Mouse (Mus musculus) megakaryocyte, embryonic 14.5 days (primary cell): ENCODE results near the gene Ptf1a. TPM values are rescaled to one million over a fixed set of nuclear protein-coding genes. Genes with fewer than 3 reads are reported as not detected.

ENCODE experiments used
- H3K27me3 ChIP-seq: replicated peaks from 2 replicates; pipeline ENCODE3; 2012; ENCODE audit warnings: inconsistent platforms
- H3K36me3 ChIP-seq: replicated peaks from 2 replicates; pipeline ENCODE3; 2012; ENCODE audit warnings: low read length, inconsistent platforms, mixed read lengths
- H3K4me1 ChIP-seq: 2 replicates; pipeline ENCODE4 v1.6.1; 2012; ENCODE audit warnings: inconsistent platforms
- H3K4me3 ChIP-seq: replicated peaks from 2 replicates; pipeline ENCODE3; 2012; ENCODE audit warnings: moderate library complexity, mild to moderate bottlenecking, inconsistent platforms
- H3K9me3 ChIP-seq: 2 replicates; pipeline ENCODE4 v1.6.1; 2012; ENCODE audit warnings: inconsistent platforms
- FLI1 ChIP-seq: IDR thresholded peaks from 2 replicates; pipeline ENCODE4 v1.6.1; 2012; ENCODE audit warnings: low read length, inconsistent platforms, mixed read lengths
- GATA1 ChIP-seq: IDR thresholded peaks from 3 replicates; pipeline ENCODE4 v1.6.1; 2012; ENCODE audit warnings: mixed read lengths, low read length, inconsistent platforms, borderline replicate concordance
- polyA plus RNA-seq: library from polyadenylated mRNA; stranded (reverse); fragments of >175 nt; gene quantifications from 2 replicates; pipeline ENCODE4 v1.2.3, GENCODE M21; 2012; ENCODE audit warnings: low replicate concordance; ENCODE audit not compliant: insufficient read depth

Gene Ptf1a
- polyA plus RNA-seq, 1 experiment = not detected

DNA sequence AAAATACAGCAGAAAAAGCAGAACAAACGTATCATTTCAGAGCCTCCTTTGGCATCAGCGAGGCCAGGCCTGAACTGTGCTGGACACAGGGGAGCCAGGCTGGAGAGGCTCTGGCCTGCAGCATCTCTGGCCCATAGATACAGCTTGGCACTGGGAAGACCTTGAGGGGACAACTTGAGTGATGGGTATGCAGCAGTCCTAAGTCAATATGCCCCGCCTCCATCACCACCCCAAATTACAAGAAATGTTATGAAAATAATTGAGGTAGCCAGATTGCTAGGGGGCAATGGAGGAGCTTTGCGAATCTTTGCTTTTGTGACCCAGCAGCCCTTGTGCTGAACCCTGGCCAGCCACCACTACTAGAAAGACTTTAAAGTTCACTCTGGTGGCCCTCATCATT, 3.8 kb downstream of the Ptf1a start:
- Histone ChIP-seq H3K4me1 (peaks cover 18% of the 10 kb centered on the region), H3K4me3 (no peak overlapping the region), H3K9me3 (no peaks in the 10 kb centered on the region; the same call in 1 of the 2 replicates), H3K36me3 (no peaks in the 10 kb centered on the region), H3K27me3 (peaks cover 94% of the 10 kb centered on the region)
- TF ChIP-seq GATA1 = no peak
- TF ChIP-seq FLI1 = no peak

DNA sequence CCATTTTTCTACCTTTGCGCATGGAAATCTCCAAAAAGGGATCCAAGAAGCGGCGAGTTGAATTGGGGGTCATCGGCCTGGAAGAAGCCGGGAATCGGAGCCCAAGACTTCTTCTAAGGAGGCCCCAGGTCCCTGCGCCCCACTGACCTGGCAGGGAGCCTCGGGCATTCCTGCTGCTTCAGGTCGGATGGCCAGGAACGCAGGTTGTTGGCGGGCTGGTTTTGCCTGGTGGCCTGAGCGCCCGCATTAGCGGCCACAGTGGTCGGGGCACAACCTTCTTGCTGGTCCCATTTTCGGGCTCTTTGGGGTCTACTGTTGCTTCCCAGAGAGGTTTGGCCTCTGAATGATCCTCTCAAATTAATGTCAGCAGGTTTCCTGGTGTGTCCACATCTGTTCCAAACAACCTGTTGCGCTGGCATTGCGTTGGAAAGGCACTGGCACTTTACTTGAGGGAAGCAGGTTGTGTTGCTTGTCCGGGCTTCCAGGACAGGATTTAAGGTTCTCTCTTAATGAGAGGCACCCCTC, 7.1 kb downstream of the Ptf1a start:
- Histone ChIP-seq H3K9me3 (no peaks in the 10 kb centered on the region), H3K4me3 (no peak overlapping the region), H3K27me3 (peaks cover 81% of the 10 kb centered on the region), H3K4me1 (peaks cover 7% of the 10 kb centered on the region), H3K36me3 (no peaks in the 10 kb centered on the region)
- no peak for TF ChIP-seq FLI1
- no peak for TF ChIP-seq GATA1

DNA sequence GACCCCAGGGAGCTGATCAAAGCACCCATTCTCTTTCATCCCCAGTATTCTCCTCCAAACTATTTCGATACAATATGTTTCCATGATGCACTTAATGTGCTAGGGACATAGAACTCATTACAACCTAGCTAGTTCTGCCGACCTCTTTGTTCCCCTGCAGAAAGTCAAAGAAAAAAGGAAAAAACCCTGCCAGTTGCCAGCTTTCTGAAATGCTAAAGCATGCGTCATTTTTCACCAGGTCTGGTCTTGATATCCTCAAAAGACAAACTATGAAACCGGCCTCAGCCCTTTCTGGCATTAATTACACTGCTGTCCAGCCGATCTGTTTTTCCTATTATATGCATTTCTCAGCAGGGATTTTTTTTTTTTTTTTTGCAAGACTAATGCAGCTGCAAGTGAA, 9.8 kb downstream of the Ptf1a start:
- Histone ChIP-seq H3K9me3 (no peaks in the 10 kb centered on the region), H3K27me3 (peaks cover 60% of the 10 kb centered on the region), H3K4me3 (no peak overlapping the region), H3K36me3 (no peaks in the 10 kb centered on the region), H3K4me1 (no peaks in the 10 kb centered on the region)
- TF ChIP-seq GATA1 (no peak), FLI1 (no peak)

DNA sequence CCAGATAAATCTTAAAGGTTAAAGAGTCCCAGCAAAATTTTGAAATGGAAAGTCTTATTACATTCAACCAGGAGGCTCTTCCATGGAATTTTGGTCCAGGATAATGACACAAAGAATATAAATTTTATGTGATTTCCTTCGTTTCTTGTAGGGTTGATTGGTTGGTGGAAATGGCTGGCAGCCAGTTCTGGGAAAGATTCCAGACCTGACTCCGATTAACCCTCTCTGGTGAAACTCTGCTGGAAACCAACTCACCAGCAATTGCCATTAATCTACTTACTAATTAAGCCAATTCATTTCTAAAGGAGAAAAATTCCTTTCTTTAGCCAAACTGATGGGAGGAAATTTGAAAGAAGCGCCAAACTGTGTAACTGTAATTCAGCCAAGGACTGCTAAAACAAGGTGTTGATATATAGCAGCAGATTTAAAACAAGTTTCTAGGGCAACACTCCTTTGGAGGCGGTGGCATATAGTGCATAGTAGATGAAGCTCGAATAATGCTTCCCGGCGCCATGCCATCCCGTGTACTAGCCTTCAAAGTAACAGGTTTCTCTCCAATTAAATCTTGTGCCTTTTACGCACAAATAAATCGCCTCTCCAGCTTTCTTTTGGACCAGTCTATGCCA, 10.5 kb downstream of the Ptf1a start:
- H3K9me3 ChIP-seq = no peaks in the 10 kb centered on the region
- H3K27me3 ChIP-seq = peaks cover 52% of the 10 kb centered on the region
- TF ChIP-seq GATA1 = no peak
- TF ChIP-seq FLI1 = no peak
- H3K4me1 ChIP-seq = no peaks in the 10 kb centered on the region
- H3K36me3 ChIP-seq = no peaks in the 10 kb centered on the region
- H3K4me3 ChIP-seq = no peak overlapping the region

DNA sequence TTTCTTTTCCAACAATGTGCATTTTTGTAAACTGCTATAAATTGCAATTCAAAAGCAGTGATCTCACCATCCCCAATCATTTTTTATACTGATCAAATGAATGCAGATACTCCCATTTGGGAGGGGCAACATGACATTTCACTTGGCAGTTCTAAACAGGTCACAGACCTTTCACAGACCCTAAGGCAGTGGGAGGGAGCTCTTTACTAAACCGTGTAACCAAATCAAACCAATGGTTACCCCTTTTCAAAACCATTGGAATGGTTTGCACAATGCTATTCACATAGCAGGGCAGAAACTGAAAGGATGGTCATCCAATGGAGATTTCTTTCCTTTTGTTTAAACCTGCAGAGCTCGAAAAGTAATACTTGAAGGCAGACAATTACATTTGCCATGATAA, 13.3 kb downstream of the Ptf1a start:
- no peaks in the 10 kb centered on the region for H3K4me1 ChIP-seq
- H3K4me3 ChIP-seq = no peak overlapping the region
- no peak for TF ChIP-seq FLI1
- TF ChIP-seq GATA1 = no peak
- H3K36me3 ChIP-seq = no peaks in the 10 kb centered on the region
- no peaks in the 10 kb centered on the region for H3K9me3 ChIP-seq
- peaks cover 28% of the 10 kb centered on the region for H3K27me3 ChIP-seq

DNA sequence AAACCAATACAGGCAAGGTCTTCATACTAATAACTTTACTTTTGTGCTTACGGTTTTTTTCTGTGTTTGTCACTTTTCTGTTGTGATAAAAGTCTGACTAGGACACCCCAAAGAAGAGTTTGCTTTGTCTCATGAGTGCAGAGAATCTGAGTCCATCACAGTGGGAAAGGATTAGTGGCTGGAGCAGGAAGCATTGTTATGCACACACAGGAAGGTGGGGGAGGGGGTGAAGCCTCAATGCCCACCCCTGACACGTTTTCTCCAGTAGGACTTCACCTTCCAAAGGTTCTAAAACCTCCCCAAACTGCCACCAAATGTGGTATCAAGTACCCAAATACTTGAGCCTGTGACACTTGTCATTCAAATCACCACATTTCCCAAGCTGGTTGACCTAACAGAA, 16.5 kb downstream of the Ptf1a start:
- H3K4me3 ChIP-seq = no peak overlapping the region
- peaks cover 11% of the 10 kb centered on the region for H3K27me3 ChIP-seq
- H3K9me3 ChIP-seq = no peaks in the 10 kb centered on the region
- no peaks in the 10 kb centered on the region for H3K4me1 ChIP-seq
- TF ChIP-seq GATA1 (no peak), FLI1 (no peak)
- no peaks in the 10 kb centered on the region for H3K36me3 ChIP-seq

DNA sequence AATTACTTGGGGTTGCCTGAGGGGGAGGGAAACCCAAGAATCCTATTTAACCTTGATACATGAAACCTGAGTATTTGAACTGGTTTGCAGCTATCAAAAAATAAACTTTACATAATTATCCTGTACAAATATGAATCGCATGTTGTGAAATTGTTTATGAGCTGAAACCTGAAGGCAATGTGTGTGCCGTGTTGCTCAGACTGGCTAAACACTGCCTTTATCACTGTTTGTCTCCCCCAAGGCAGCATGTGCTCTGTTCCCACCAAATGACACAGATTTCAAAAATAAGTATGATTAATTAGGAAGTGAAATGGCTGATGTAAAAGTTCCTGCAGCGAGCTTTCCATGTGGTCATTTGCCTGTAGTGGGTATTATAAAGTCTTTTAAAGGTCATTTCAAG, 44.8 kb downstream of the Ptf1a start:
- Histone ChIP-seq H3K27me3 (peaks cover 1% of the 10 kb centered on the region), H3K36me3 (no peaks in the 10 kb centered on the region), H3K4me3 (no peak overlapping the region), H3K9me3 (no peaks in the 10 kb centered on the region), H3K4me1 (no peaks in the 10 kb centered on the region)
- no peak for TF ChIP-seq FLI1
- no peak for TF ChIP-seq GATA1

Other genes with a start within 250 kb of the Ptf1a start
- gene Armc3, start 246.4 kb upstream of the Ptf1a start, polyA plus RNA-seq = not detected in 2 replicates
- gene Msrb2, start 74.2 kb upstream of the Ptf1a start, polyA plus RNA-seq = 8.8 and 19.6 TPM in 2 replicates
- gene 4921504E06Rik, start 108.3 kb downstream of the Ptf1a start, polyA plus RNA-seq = not detected in 2 replicates
- 0.66 TPM in 1 of 2 replicates, not detected in the other for gene Otud1, start 212.1 kb downstream of the Ptf1a start, polyA plus RNA-seq